Mouse (Mus musculus): Measurements from ENCODE around the gene Olfr1160. TPM values are rescaled to one million over a fixed set of nuclear protein-coding genes. Genes with fewer than 3 reads are reported as not detected.

The Olfr1160 gene
- polyA plus RNA-seq, 1 experiment from 2014 or later = not detected

Other genes starting within 250 kb of the Olfr1160 start
- gene Olfr152, start 228.8 kb downstream of the Olfr1160 start, polyA plus RNA-seq (2014; fragmentation: Nextera tagmentation; extraction: Ambion mirVana) = not detected in 2 replicates
- gene Olfr1143, start 207.7 kb downstream of the Olfr1160 start, polyA plus RNA-seq (2014; fragmentation: Nextera tagmentation; extraction: Ambion mirVana) = not detected in 2 replicates
- gene Olfr1145, start 198.4 kb downstream of the Olfr1160 start, polyA plus RNA-seq (2014; fragmentation: Nextera tagmentation; extraction: Ambion mirVana) = not detected in 2 replicates
- gene Olfr1148, start 177.7 kb downstream of the Olfr1160 start, polyA plus RNA-seq (2014; fragmentation: Nextera tagmentation; extraction: Ambion mirVana) = not detected in 2 replicates
- gene Olfr1150-ps1, start 164.3 kb downstream of the Olfr1160 start, polyA plus RNA-seq (2014; fragmentation: Nextera tagmentation; extraction: Ambion mirVana) = not detected in 2 replicates
- not detected in 2 replicates for gene Olfr1151, start 152.4 kb downstream of the Olfr1160 start, polyA plus RNA-seq (2014; fragmentation: Nextera tagmentation; extraction: Ambion mirVana)
- gene Olfr1152, start 141.8 kb downstream of the Olfr1160 start, polyA plus RNA-seq (2014; fragmentation: Nextera tagmentation; extraction: Ambion mirVana) = not detected in 2 replicates
- not detected in 2 replicates for gene Olfr1153, start 113.3 kb downstream of the Olfr1160 start, polyA plus RNA-seq (2014; fragmentation: Nextera tagmentation; extraction: Ambion mirVana)
- gene Olfr1154, start 103.1 kb downstream of the Olfr1160 start, polyA plus RNA-seq (2014; fragmentation: Nextera tagmentation; extraction: Ambion mirVana) = not detected in 2 replicates
- not detected in 2 replicates for gene Olfr1155, start 63.1 kb downstream of the Olfr1160 start, polyA plus RNA-seq (2014; fragmentation: Nextera tagmentation; extraction: Ambion mirVana)
- not detected in 2 replicates for gene Olfr1156, start 55.2 kb downstream of the Olfr1160 start, polyA plus RNA-seq (2014; fragmentation: Nextera tagmentation; extraction: Ambion mirVana)
- not detected in 2 replicates for gene Olfr1157, start 40.0 kb downstream of the Olfr1160 start, polyA plus RNA-seq (2014; fragmentation: Nextera tagmentation; extraction: Ambion mirVana)
- gene Olfr74, start 33.6 kb downstream of the Olfr1160 start, polyA plus RNA-seq (2014; fragmentation: Nextera tagmentation; extraction: Ambion mirVana) = not detected in 2 replicates
- gene Olfr1158, start 18.2 kb downstream of the Olfr1160 start, polyA plus RNA-seq (2014; fragmentation: Nextera tagmentation; extraction: Ambion mirVana) = not detected in 2 replicates
- gene Olfr1161, start 14.5 kb upstream of the Olfr1160 start, polyA plus RNA-seq (2014; fragmentation: Nextera tagmentation; extraction: Ambion mirVana) = not detected in 2 replicates
- not detected in 2 replicates for gene Olfr73, start 29.4 kb upstream of the Olfr1160 start, polyA plus RNA-seq (2014; fragmentation: Nextera tagmentation; extraction: Ambion mirVana)
- not detected in 2 replicates for gene Olfr1162, start 42.9 kb upstream of the Olfr1160 start, polyA plus RNA-seq (2014; fragmentation: Nextera tagmentation; extraction: Ambion mirVana)
- gene Olfr1163, start 63.6 kb upstream of the Olfr1160 start, polyA plus RNA-seq (2014; fragmentation: Nextera tagmentation; extraction: Ambion mirVana) = not detected in 2 replicates
- gene Olfr1164, start 85.7 kb upstream of the Olfr1160 start, polyA plus RNA-seq (2014; fragmentation: Nextera tagmentation; extraction: Ambion mirVana) = not detected in 2 replicates
- gene Olfr1166, start 120.0 kb upstream of the Olfr1160 start, polyA plus RNA-seq (2014; fragmentation: Nextera tagmentation; extraction: Ambion mirVana) = not detected in 2 replicates
- not detected in 2 replicates for gene Olfr1167, start 146.9 kb upstream of the Olfr1160 start, polyA plus RNA-seq (2014; fragmentation: Nextera tagmentation; extraction: Ambion mirVana)
- not detected in 2 replicates for gene Olfr1168, start 173.6 kb upstream of the Olfr1160 start, polyA plus RNA-seq (2014; fragmentation: Nextera tagmentation; extraction: Ambion mirVana)
- not detected in 2 replicates for gene Olfr1170, start 220.1 kb upstream of the Olfr1160 start, polyA plus RNA-seq (2014; fragmentation: Nextera tagmentation; extraction: Ambion mirVana)

All from kidney, embryonic 14.5 days (tissue).